Mouse (Mus musculus): ENCODE data around the gene Cdhr5. TPM values are rescaled to one million over a fixed set of nuclear protein-coding genes. Genes with fewer than 3 reads are reported as not detected.
"Not testable (repeated sequence)": the region's sequence is repeated elsewhere in the genome, so short reads cannot be mapped to it uniquely, and the experiment has no call there.

Gene Cdhr5
- polyA plus RNA-seq, 1 experiment from 2014 or later: 36.8 TPM

GRCm38 (mm10) chr7:141265739-141266561 lies 10.6 kb downstream of the Cdhr5 start, which contains the start of gene Irf7:
Gene Irf7 (minus strand): TSS chr7:141266481.
- Histone ChIP-seq H3K4me3 (ENCODE audit: low read depth, low read length) (peak within 1 kb of the TSS; percentile 48), H3K27me3 (replicated peaks; ENCODE audit: control insufficient read depth, insufficient read depth, low read length) (no peaks in the 10 kb centered on the region), H3K36me3 (ENCODE audit: control insufficient read depth, insufficient read depth, low read length) (peaks cover 36% of the 10 kb centered on the region), H3K9ac (ENCODE audit: low read length) (peak within 1 kb of the TSS; percentile 52), H3K4me2 (ENCODE audit: low read length) (peak within 1 kb of the TSS; percentile 87), H3K4me1 (replicated peaks; ENCODE audit: control insufficient read depth, insufficient read depth, low read length) (peaks cover 9% of the 10 kb centered on the region; the same call in 1 of the 2 replicates), H3K27ac (ENCODE audit: low read depth) (no peak within 1 kb of the TSS), H3K9me3 (ENCODE audit: control insufficient read depth, low read length) (no peaks in the 10 kb centered on the region)
- 11% methylated on average over 25 of the region's 25 CpGs for WGBS
- ATAC-seq (replicated peaks; ENCODE audit: low FRiP score, low TSS enrichment, low read depth) (peak; percentile 57; the same call in 1 of the 2 replicates), DNase-seq (ENCODE audit: low spot score) (peak; percentile 78)

- Histone ChIP-seq H3K4me3 (ENCODE audit: low read depth, low read length) (no peak overlapping the region), H3K36me3 (ENCODE audit: control insufficient read depth, insufficient read depth, low read length) (peaks cover 42% of the 10 kb centered on the region)
- 40% methylated on average over 11 of the region's 11 CpGs for WGBS
Measured at GRCm38 (mm10) chr7:141265411-141265738, 11.2 kb downstream of the Cdhr5 start.

GRCm38 (mm10) chr7:141264761-141265410 lies 11.7 kb downstream of the Cdhr5 start:
- no peak overlapping the region for H3K4me3 ChIP-seq (ENCODE audit: low read depth, low read length)
- no peaks in the 10 kb centered on the region for H3K27me3 ChIP-seq (replicated peaks; ENCODE audit: control insufficient read depth, insufficient read depth, low read length)
- peaks cover 47% of the 10 kb centered on the region for H3K36me3 ChIP-seq (ENCODE audit: control insufficient read depth, insufficient read depth, low read length)
- peaks cover 9% of the 10 kb centered on the region; the same call in 1 of the 2 replicates for H3K4me1 ChIP-seq (replicated peaks; ENCODE audit: control insufficient read depth, insufficient read depth, low read length)
- H3K4me2 ChIP-seq (ENCODE audit: low read length): peak overlapping the region; percentile 87; the same call in 1 of the 2 replicates
- WGBS: 29% methylated on average over 12 of the region's 12 CpGs
- H3K27ac ChIP-seq (ENCODE audit: low read depth): no peak overlapping the region
- ATAC-seq (replicated peaks; ENCODE audit: low FRiP score, low TSS enrichment, low read depth): peak; percentile 47
- H3K9me3 ChIP-seq (ENCODE audit: control insufficient read depth, low read length): no peaks in the 10 kb centered on the region
- H3K9ac ChIP-seq (ENCODE audit: low read length): no peak overlapping the region
- DNase-seq (ENCODE audit: low spot score): peak; percentile 66

More at GRCm38 (mm10) chr7:141265411-141265738, 11.2 kb downstream of the Cdhr5 start:
- H3K4me2 ChIP-seq (ENCODE audit: low read length): peak overlapping the region; percentile 87; the same call in 1 of the 2 replicates
- DNase-seq (ENCODE audit: low spot score): no peak
- no peaks in the 10 kb centered on the region for H3K9me3 ChIP-seq (ENCODE audit: control insufficient read depth, low read length)
- no peak overlapping the region for H3K27ac ChIP-seq (ENCODE audit: low read depth)
- ATAC-seq (replicated peaks; ENCODE audit: low FRiP score, low TSS enrichment, low read depth): 0 out of 2 replicates have a peak, but pooled peaks have one; percentile 18
- peaks cover 9% of the 10 kb centered on the region; the same call in 1 of the 2 replicates for H3K4me1 ChIP-seq (replicated peaks; ENCODE audit: control insufficient read depth, insufficient read depth, low read length)
- no peaks in the 10 kb centered on the region for H3K27me3 ChIP-seq (replicated peaks; ENCODE audit: control insufficient read depth, insufficient read depth, low read length)
- no peak overlapping the region for H3K9ac ChIP-seq (ENCODE audit: low read length)

DNA sequence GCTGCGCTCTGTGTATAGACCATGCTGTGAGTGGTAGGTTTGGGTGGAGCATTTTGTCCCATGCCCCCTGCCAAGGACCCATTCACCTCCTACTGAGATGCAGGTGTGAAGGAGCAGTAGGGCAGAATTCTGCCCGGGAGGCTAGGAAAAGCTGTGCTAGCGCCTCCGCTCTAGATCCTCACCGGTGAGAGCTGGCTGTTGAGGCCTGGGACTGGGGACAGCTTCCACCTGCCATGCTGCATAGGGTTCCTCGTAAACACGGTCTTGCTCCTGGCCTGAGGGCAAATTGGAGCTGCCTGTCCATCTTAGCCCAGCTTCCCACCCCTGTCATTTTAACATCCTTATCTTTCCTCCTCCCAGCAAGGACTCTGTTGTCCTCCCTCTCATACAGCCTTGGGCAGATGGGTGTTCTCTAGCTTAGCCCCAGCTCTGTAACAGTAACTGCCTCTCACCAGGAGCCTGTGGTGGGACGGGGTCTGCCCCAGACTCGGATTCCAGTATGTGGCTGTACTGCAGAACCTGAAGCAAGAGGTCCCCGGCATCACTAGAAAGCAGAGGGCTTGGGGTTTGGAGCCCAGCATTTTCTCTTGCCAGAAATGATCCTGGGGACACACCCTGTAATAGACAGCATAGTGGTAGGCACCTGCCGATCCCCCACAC lies 12.4 kb downstream of the Cdhr5 start:
- Histone ChIP-seq H3K27ac (ENCODE audit: low read depth) (no peak overlapping the region), H3K36me3 (ENCODE audit: control insufficient read depth, insufficient read depth, low read length) (peaks cover 54% of the 10 kb centered on the region), H3K4me2 (ENCODE audit: low read length) (no peak overlapping the region), H3K9ac (ENCODE audit: low read length) (no peak overlapping the region), H3K27me3 (replicated peaks; ENCODE audit: control insufficient read depth, insufficient read depth, low read length) (no peaks in the 10 kb centered on the region), H3K4me3 (ENCODE audit: low read depth, low read length) (no peak overlapping the region), H3K9me3 (ENCODE audit: control insufficient read depth, low read length) (no peaks in the 10 kb centered on the region), H3K4me1 (replicated peaks; ENCODE audit: control insufficient read depth, insufficient read depth, low read length) (peaks cover 9% of the 10 kb centered on the region; the same call in 1 of the 2 replicates)
- ATAC-seq (replicated peaks; ENCODE audit: low FRiP score, low TSS enrichment, low read depth) (no peak), DNase-seq (ENCODE audit: low spot score) (no peak)
- WGBS: 77% methylated on average over 11 of the region's 11 CpGs

- Histone ChIP-seq H3K9me3 (ENCODE audit: control insufficient read depth, low read length) (no peaks in the 10 kb centered on the region), H3K36me3 (ENCODE audit: control insufficient read depth, insufficient read depth, low read length) (peaks cover 59% of the 10 kb centered on the region), H3K27me3 (replicated peaks; ENCODE audit: control insufficient read depth, insufficient read depth, low read length) (no peaks in the 10 kb centered on the region), H3K4me3 (ENCODE audit: low read depth, low read length) (no peak overlapping the region), H3K4me2 (ENCODE audit: low read length) (no peak overlapping the region), H3K4me1 (replicated peaks; ENCODE audit: control insufficient read depth, insufficient read depth, low read length) (peaks cover 9% of the 10 kb centered on the region; the same call in 1 of the 2 replicates), H3K27ac (ENCODE audit: low read depth) (no peak overlapping the region), H3K9ac (ENCODE audit: low read length) (no peak overlapping the region)
- WGBS: 85% methylated on average over 13 of the region's 13 CpGs
- DNase-seq (ENCODE audit: low spot score) (no peak), ATAC-seq (replicated peaks; ENCODE audit: low FRiP score, low TSS enrichment, low read depth) (no peak)
Measured at GRCm38 (mm10) chr7:141263640-141264039, 12.9 kb downstream of the Cdhr5 start.

GRCm38 (mm10) chr7:141261480-141261879 lies 15.1 kb downstream of the Cdhr5 start:
- H3K9me3 ChIP-seq (ENCODE audit: control insufficient read depth, low read length): no peaks in the 10 kb centered on the region
- no peak overlapping the region for H3K4me3 ChIP-seq (ENCODE audit: low read depth, low read length)
- H3K4me2 ChIP-seq (ENCODE audit: low read length): no peak overlapping the region
- no peak overlapping the region for H3K27ac ChIP-seq (ENCODE audit: low read depth)
- no peaks in the 10 kb centered on the region for H3K27me3 ChIP-seq (replicated peaks; ENCODE audit: control insufficient read depth, insufficient read depth, low read length)
- DNase-seq (ENCODE audit: low spot score) (no peak), ATAC-seq (replicated peaks; ENCODE audit: low FRiP score, low TSS enrichment, low read depth) (no peak)
- WGBS: 90% methylated on average over 3 of the region's 3 CpGs
- peaks cover 81% of the 10 kb centered on the region for H3K36me3 ChIP-seq (ENCODE audit: control insufficient read depth, insufficient read depth, low read length)
- peaks cover 7% of the 10 kb centered on the region; the same call in 1 of the 2 replicates for H3K4me1 ChIP-seq (replicated peaks; ENCODE audit: control insufficient read depth, insufficient read depth, low read length)
- no peak overlapping the region for H3K9ac ChIP-seq (ENCODE audit: low read length)

GRCm38 (mm10) chr7:141256159-141256558 lies 20.4 kb downstream of the Cdhr5 start:
- Histone ChIP-seq H3K9ac (ENCODE audit: low read length) (no peak overlapping the region), H3K4me1 (replicated peaks; ENCODE audit: control insufficient read depth, insufficient read depth, low read length) (no peaks in the 10 kb centered on the region), H3K36me3 (ENCODE audit: control insufficient read depth, insufficient read depth, low read length) (peaks cover 96% of the 10 kb centered on the region), H3K27ac (ENCODE audit: low read depth) (no peak overlapping the region), H3K27me3 (replicated peaks; ENCODE audit: control insufficient read depth, insufficient read depth, low read length) (no peaks in the 10 kb centered on the region), H3K9me3 (ENCODE audit: control insufficient read depth, low read length) (no peaks in the 10 kb centered on the region), H3K4me2 (ENCODE audit: low read length) (no peak overlapping the region), H3K4me3 (ENCODE audit: low read depth, low read length) (no peak overlapping the region)
- no peak for ATAC-seq (replicated peaks; ENCODE audit: low FRiP score, low TSS enrichment, low read depth)
- 90% methylated on average over 10 of the region's 10 CpGs for WGBS
- no peak for DNase-seq (ENCODE audit: low spot score)

GRCm38 (mm10) chr7:141250486-141250885 lies 26.1 kb downstream of the Cdhr5 start:
- DNase-seq (ENCODE audit: low spot score); H3K27me3 ChIP-seq (replicated peaks; ENCODE audit: control insufficient read depth, insufficient read depth, low read length); H3K4me1 ChIP-seq (replicated peaks; ENCODE audit: control insufficient read depth, insufficient read depth, low read length); H3K27ac ChIP-seq (ENCODE audit: low read depth); H3K4me3 ChIP-seq (ENCODE audit: low read depth, low read length); ATAC-seq (replicated peaks; ENCODE audit: low FRiP score, low TSS enrichment, low read depth); H3K4me2 ChIP-seq (ENCODE audit: low read length); H3K9ac ChIP-seq (ENCODE audit: low read length); H3K9me3 ChIP-seq (ENCODE audit: control insufficient read depth, low read length): not testable (repeated sequence)
- peaks cover 93% of the 10 kb centered on the region for H3K36me3 ChIP-seq (ENCODE audit: control insufficient read depth, insufficient read depth, low read length)
- WGBS: 84% methylated on average over 4 of the region's 4 CpGs
